Mouse (Mus musculus): ENCODE results near the gene A4galt. TPM values are rescaled to one million over a fixed set of nuclear protein-coding genes. Genes with fewer than 3 reads are reported as not detected.

The A4galt gene
- polyA plus RNA-seq, 1 experiment from 2014 or later = 1.7 TPM

GRCm38 (mm10) chr15:83209719-83210118 lies 41.9 kb downstream of the A4galt start:
- no peak for ATAC-seq (replicated peaks; ENCODE audit: low FRiP score)
- DNase-seq (ENCODE audit: low spot score) = no peak
- Histone ChIP-seq H3K27ac (ENCODE audit: low read depth, low read length) (no peak overlapping the region), H3K9me3 (ENCODE audit: control insufficient read depth, low read length) (no peaks in the 10 kb centered on the region), H3K4me1 (replicated peaks; ENCODE audit: control insufficient read depth, insufficient read depth, low read length) (0 out of 2 replicates have a peak, but pooled peaks cover 3% of the 10 kb centered on the region), H3K4me3 (ENCODE audit: low read depth, low read length) (peak overlapping the region; percentile 14; the same call in 1 of the 2 replicates), H3K36me3 (ENCODE audit: control insufficient read depth, insufficient read depth, low read length) (no peaks in the 10 kb centered on the region), H3K4me2 (ENCODE audit: low read depth, low read length, severe bottlenecking) (peak overlapping the region; percentile 34; the same call in 1 of the 2 replicates), H3K27me3 (ENCODE audit: control insufficient read depth, insufficient read depth, low read length) (no peaks in the 10 kb centered on the region), H3K9ac (ENCODE audit: low read length) (no peak overlapping the region)
- 10% methylated on average over 10 of the region's 10 CpGs for WGBS

GRCm38 (mm10) chr15:83209092-83209695 lies 42.4 kb downstream of the A4galt start:
- no peak for ATAC-seq (replicated peaks; ENCODE audit: low FRiP score)
- 37% methylated on average over 4 of the region's 4 CpGs for WGBS
- H3K4me2 ChIP-seq (ENCODE audit: low read depth, low read length, severe bottlenecking) = peak overlapping the region; percentile 34; the same call in 1 of the 2 replicates

GRCm38 (mm10) chr15:83204731-83205451 lies 46.7 kb downstream of the A4galt start:
- H3K4me2 ChIP-seq (ENCODE audit: low read depth, low read length, severe bottlenecking) = no peak overlapping the region
- ATAC-seq (replicated peaks; ENCODE audit: low FRiP score) (no peak), DNase-seq (ENCODE audit: low spot score) (no peak)
- H3K36me3 ChIP-seq (ENCODE audit: control insufficient read depth, insufficient read depth, low read length) = no peaks in the 10 kb centered on the region
- 43% methylated on average over 10 of the region's 10 CpGs for WGBS
- H3K27ac ChIP-seq (ENCODE audit: low read depth, low read length) = no peak overlapping the region
- no peaks in the 10 kb centered on the region for H3K27me3 ChIP-seq (ENCODE audit: control insufficient read depth, insufficient read depth, low read length)
- H3K4me3 ChIP-seq (ENCODE audit: low read depth, low read length) = no peak overlapping the region
- 0 out of 2 replicates have a peak, but pooled peaks cover 2% of the 10 kb centered on the region for H3K4me1 ChIP-seq (replicated peaks; ENCODE audit: control insufficient read depth, insufficient read depth, low read length)
- H3K9ac ChIP-seq (ENCODE audit: low read length) = no peak overlapping the region
- no peaks in the 10 kb centered on the region for H3K9me3 ChIP-seq (ENCODE audit: control insufficient read depth, low read length)

More at GRCm38 (mm10) chr15:83209092-83209695, 42.4 kb downstream of the A4galt start:
- Histone ChIP-seq H3K9me3 (ENCODE audit: control insufficient read depth, low read length) (no peaks in the 10 kb centered on the region), H3K27me3 (ENCODE audit: control insufficient read depth, insufficient read depth, low read length) (no peaks in the 10 kb centered on the region), H3K27ac (ENCODE audit: low read depth, low read length) (no peak overlapping the region), H3K4me1 (replicated peaks; ENCODE audit: control insufficient read depth, insufficient read depth, low read length) (0 out of 2 replicates have a peak, but pooled peaks cover 3% of the 10 kb centered on the region), H3K9ac (ENCODE audit: low read length) (no peak overlapping the region), H3K36me3 (ENCODE audit: control insufficient read depth, insufficient read depth, low read length) (no peaks in the 10 kb centered on the region), H3K4me3 (ENCODE audit: low read depth, low read length) (no peak overlapping the region)
- no peak for DNase-seq (ENCODE audit: low spot score)

GRCm38 (mm10) chr15:83202412-83202811 lies 49.2 kb downstream of the A4galt start:
- Histone ChIP-seq H3K27ac (ENCODE audit: low read depth, low read length) (no peak overlapping the region), H3K4me3 (ENCODE audit: low read depth, low read length) (no peak overlapping the region)

GRCm38 (mm10) chr15:83193413-83193812 lies 58.2 kb downstream of the A4galt start:
- Histone ChIP-seq H3K36me3 (ENCODE audit: control insufficient read depth, insufficient read depth, low read length) (no peaks in the 10 kb centered on the region), H3K4me3 (ENCODE audit: low read depth, low read length) (no peak overlapping the region), H3K27me3 (ENCODE audit: control insufficient read depth, insufficient read depth, low read length) (no peaks in the 10 kb centered on the region), H3K4me1 (replicated peaks; ENCODE audit: control insufficient read depth, insufficient read depth, low read length) (no peaks in the 10 kb centered on the region), H3K27ac (ENCODE audit: low read depth, low read length) (no peak overlapping the region), H3K9ac (ENCODE audit: low read length) (no peak overlapping the region), H3K4me2 (ENCODE audit: low read depth, low read length, severe bottlenecking) (no peak overlapping the region), H3K9me3 (ENCODE audit: control insufficient read depth, low read length) (no peaks in the 10 kb centered on the region; the same call in 1 of the 2 replicates)
- ATAC-seq (replicated peaks; ENCODE audit: low FRiP score) = no peak
- no peak for DNase-seq (ENCODE audit: low spot score)
- 96% methylated on average over 4 of the region's 4 CpGs for WGBS

More at GRCm38 (mm10) chr15:83202412-83202811, 49.2 kb downstream of the A4galt start:
- Histone ChIP-seq H3K36me3 (ENCODE audit: control insufficient read depth, insufficient read depth, low read length) (no peaks in the 10 kb centered on the region), H3K9me3 (ENCODE audit: control insufficient read depth, low read length) (no peaks in the 10 kb centered on the region), H3K4me2 (ENCODE audit: low read depth, low read length, severe bottlenecking) (no peak overlapping the region), H3K4me1 (replicated peaks; ENCODE audit: control insufficient read depth, insufficient read depth, low read length) (no peaks in the 10 kb centered on the region), H3K9ac (ENCODE audit: low read length) (no peak overlapping the region), H3K27me3 (ENCODE audit: control insufficient read depth, insufficient read depth, low read length) (no peaks in the 10 kb centered on the region)
- DNase-seq (ENCODE audit: low spot score) = no peak
- no peak for ATAC-seq (replicated peaks; ENCODE audit: low FRiP score)
- 49% methylated on average over 4 of the region's 4 CpGs for WGBS

- Histone ChIP-seq H3K9ac (ENCODE audit: low read length) (no peak overlapping the region), H3K4me1 (replicated peaks; ENCODE audit: control insufficient read depth, insufficient read depth, low read length) (no peaks in the 10 kb centered on the region), H3K4me3 (ENCODE audit: low read depth, low read length) (no peak overlapping the region), H3K4me2 (ENCODE audit: low read depth, low read length, severe bottlenecking) (no peak overlapping the region), H3K27me3 (ENCODE audit: control insufficient read depth, insufficient read depth, low read length) (no peaks in the 10 kb centered on the region), H3K9me3 (ENCODE audit: control insufficient read depth, low read length) (no peaks in the 10 kb centered on the region), H3K36me3 (ENCODE audit: control insufficient read depth, insufficient read depth, low read length) (no peaks in the 10 kb centered on the region), H3K27ac (ENCODE audit: low read depth, low read length) (no peak overlapping the region)
- 80% methylated on average over 5 of the region's 5 CpGs for WGBS
- no peak for ATAC-seq (replicated peaks; ENCODE audit: low FRiP score)
- DNase-seq (ENCODE audit: low spot score) = no peak
Measured at GRCm38 (mm10) chr15:83182351-83182750, 69.2 kb downstream of the A4galt start.

GRCm38 (mm10) chr15:83181800-83182330 lies 69.7 kb downstream of the A4galt start:
- no peak overlapping the region for H3K9ac ChIP-seq (ENCODE audit: low read length)
- no peaks in the 10 kb centered on the region for H3K4me1 ChIP-seq (replicated peaks; ENCODE audit: control insufficient read depth, insufficient read depth, low read length)
- H3K9me3 ChIP-seq (ENCODE audit: control insufficient read depth, low read length) = no peaks in the 10 kb centered on the region
- no peak overlapping the region for H3K27ac ChIP-seq (ENCODE audit: low read depth, low read length)
- ATAC-seq (replicated peaks; ENCODE audit: low FRiP score) = no peak
- H3K36me3 ChIP-seq (ENCODE audit: control insufficient read depth, insufficient read depth, low read length) = no peaks in the 10 kb centered on the region
- WGBS = 58% methylated on average over 4 of the region's 4 CpGs
- no peak for DNase-seq (ENCODE audit: low spot score)
- no peaks in the 10 kb centered on the region for H3K27me3 ChIP-seq (ENCODE audit: control insufficient read depth, insufficient read depth, low read length)
- H3K4me3 ChIP-seq (ENCODE audit: low read depth, low read length) = no peak overlapping the region
- H3K4me2 ChIP-seq (ENCODE audit: low read depth, low read length, severe bottlenecking) = no peak overlapping the region

- H3K9me3 ChIP-seq (ENCODE audit: control insufficient read depth, low read length) = no peaks in the 10 kb centered on the region
- no peaks in the 10 kb centered on the region for H3K4me1 ChIP-seq (replicated peaks; ENCODE audit: control insufficient read depth, insufficient read depth, low read length)
- no peak overlapping the region for H3K4me3 ChIP-seq (ENCODE audit: low read depth, low read length)
- H3K36me3 ChIP-seq (ENCODE audit: control insufficient read depth, insufficient read depth, low read length) = no peaks in the 10 kb centered on the region
- 87% methylated on average over 6 of the region's 6 CpGs for WGBS
- no peak overlapping the region for H3K27ac ChIP-seq (ENCODE audit: low read depth, low read length)
- no peaks in the 10 kb centered on the region for H3K27me3 ChIP-seq (ENCODE audit: control insufficient read depth, insufficient read depth, low read length)
- no peak overlapping the region for H3K4me2 ChIP-seq (ENCODE audit: low read depth, low read length, severe bottlenecking)
- ATAC-seq (replicated peaks; ENCODE audit: low FRiP score) (no peak), DNase-seq (ENCODE audit: low spot score) (no peak)
- no peak overlapping the region for H3K9ac ChIP-seq (ENCODE audit: low read length)
Measured at GRCm38 (mm10) chr15:83180004-83180403, 71.6 kb downstream of the A4galt start.
